Mouse (Mus musculus) MEL (cell line): ENCODE data around the gene Myzap. TPM values are rescaled to one million over a fixed set of nuclear protein-coding genes. Genes with fewer than 3 reads are reported as not detected.

Source experiments
- DNase-seq: peaks from one replicate; pipeline ENCODE4 v3.0.0; 2011; ENCODE audit warnings: low read depth, low spot score
- H3K27ac ChIP-seq: 2 replicates; pipeline ENCODE4 v1.5.1; 2012; ENCODE audit warnings: low read depth, mild to moderate bottlenecking, control low read depth, low read length, moderate library complexity; ENCODE audit not compliant: control insufficient read depth
- H3K27me3 ChIP-seq, 2 experiments: fragments of 150-350 bp in 1 of 2; sonication (generic) in 1 of 2; 2 replicates each; pipeline ENCODE4 v1.6.1; 2012; ENCODE audit warnings: low read length in 2 of 2, mild to moderate bottlenecking in 2 of 2, improper control_type of control experiment in 1 of 2, moderate library complexity in 1 of 2; ENCODE audit not compliant: insufficient read depth in 2 of 2, control insufficient read depth in 1 of 2
- H3K36me3 ChIP-seq, 2 experiments: 2 replicates each; pipeline ENCODE4 v1.6.1; 2012 to 2014; ENCODE audit warnings: low read length in 2 of 2, improper control_type of control experiment in 1 of 2, inconsistent platforms in 1 of 2, mild to moderate bottlenecking in 1 of 2; ENCODE audit not compliant: insufficient read depth in 2 of 2, control insufficient read depth in 1 of 2
- H3K4me1 ChIP-seq, 2 experiments: fragments of 150-350 bp in 1 of 2; sonication (generic) in 1 of 2; 2 replicates each; pipeline ENCODE4 v1.6.1; 2012; ENCODE audit warnings: low read length in 2 of 2, improper control_type of control experiment in 1 of 2, mild to moderate bottlenecking in 1 of 2; ENCODE audit not compliant: insufficient read depth in 2 of 2, control insufficient read depth in 1 of 2
- H3K4me3 ChIP-seq, 2 experiments: fragments of 150-350 bp in 1 of 2; sonication (generic) in 1 of 2; 2 replicates each; pipeline ENCODE4 v1.5.1; 2012; ENCODE audit warnings: low read depth in 2 of 2, low read length in 2 of 2, mild to moderate bottlenecking in 2 of 2, moderate library complexity in 2 of 2, control low read depth in 1 of 2, improper control_type of control experiment in 1 of 2; ENCODE audit not compliant: control insufficient read depth in 1 of 2, insufficient read depth in 1 of 2
- H3K79me2 ChIP-seq: 2 replicates; pipeline ENCODE4 v1.6.1; 2012; ENCODE audit warnings: mild to moderate bottlenecking, low read length, moderate library complexity; ENCODE audit not compliant: control insufficient read depth, poor library complexity, insufficient read depth
- H3K9ac ChIP-seq: 2 replicates; pipeline ENCODE4 v1.6.1; 2012; ENCODE audit warnings: low read depth, mild to moderate bottlenecking, control low read depth, low read length, moderate library complexity; ENCODE audit not compliant: control insufficient read depth, poor library complexity, severe bottlenecking
- H3K9me3 ChIP-seq: fragments of 150-350 bp; sonication (generic); replicated peaks from 2 replicates; pipeline ENCODE4 v1.6.1; 2012; ENCODE audit warnings: mild to moderate bottlenecking, low read length, improper control_type of control experiment, moderate library complexity; ENCODE audit not compliant: insufficient read depth
- BHLHE40 ChIP-seq: IDR thresholded peaks from 2 replicates; pipeline ENCODE4 v1.6.1; 2012; ENCODE audit warnings: low read depth, mild to moderate bottlenecking, inconsistent platforms, low read length, improper control_type of control experiment, borderline replicate concordance
- CHD1 ChIP-seq: IDR thresholded peaks from 2 replicates; pipeline ENCODE4 v1.6.1; 2012; ENCODE audit warnings: low read depth, mild to moderate bottlenecking, inconsistent platforms, low read length, improper control_type of control experiment
- ELF1 ChIP-seq: IDR thresholded peaks from 2 replicates; pipeline ENCODE4 v1.6.1; 2014; ENCODE audit warnings: low read depth, mild to moderate bottlenecking, inconsistent platforms, low read length, improper control_type of control experiment, moderate library complexity
- EP300 ChIP-seq, 2 experiments: IDR thresholded peaks; 2 replicates each; pipeline ENCODE4 v1.6.1; 2011; ENCODE audit warnings: improper control_type of control experiment in 2 of 2, low read length in 2 of 2, low read depth in 1 of 2, mild to moderate bottlenecking in 1 of 2
- ETS1 ChIP-seq: IDR thresholded peaks from 2 replicates; pipeline ENCODE4 v1.6.1; 2012; ENCODE audit warnings: low read depth, mild to moderate bottlenecking, inconsistent platforms, low read length, improper control_type of control experiment, moderate library complexity
- GABPA ChIP-seq: IDR thresholded peaks from 2 replicates; pipeline ENCODE4 v1.6.1; 2012; ENCODE audit warnings: low read depth, mild to moderate bottlenecking, inconsistent platforms, low read length, improper control_type of control experiment, moderate library complexity
- JUND ChIP-seq: IDR thresholded peaks from 2 replicates; pipeline ENCODE4 v1.6.1; 2011; ENCODE audit warnings: low read depth, mild to moderate bottlenecking, improper control_type of control experiment, low read length
- MAFK ChIP-seq: IDR thresholded peaks from 2 replicates; pipeline ENCODE4 v1.6.1; 2011; ENCODE audit warnings: low read depth, mild to moderate bottlenecking, low read length, improper control_type of control experiment, borderline replicate concordance
- MAX ChIP-seq: IDR thresholded peaks from 2 replicates; pipeline ENCODE4 v1.6.1; 2011; ENCODE audit warnings: low read length, improper control_type of control experiment
- MAZ ChIP-seq: IDR thresholded peaks from 2 replicates; pipeline ENCODE4 v1.6.1; 2012; ENCODE audit warnings: low read depth, mild to moderate bottlenecking, inconsistent platforms, low read length, improper control_type of control experiment
- MYB ChIP-seq: IDR thresholded peaks from 2 replicates; pipeline ENCODE4 v1.6.1; 2011; ENCODE audit warnings: mild to moderate bottlenecking, low read depth, low read length, improper control_type of control experiment
- NRF1 ChIP-seq: IDR thresholded peaks from 2 replicates; pipeline ENCODE4 v1.6.1; 2014; ENCODE audit warnings: low read depth, mild to moderate bottlenecking, inconsistent platforms, low read length, improper control_type of control experiment, moderate library complexity; ENCODE audit not compliant: poor library complexity, insufficient read depth, severe bottlenecking
- POLR2A ChIP-seq, 2 experiments: IDR thresholded peaks; 2 replicates each; pipeline ENCODE4 v1.6.1; 2011 to 2012; ENCODE audit warnings: low read length in 2 of 2, mild to moderate bottlenecking in 2 of 2, control low read depth in 1 of 2, improper control_type of control experiment in 1 of 2, low read depth in 1 of 2, moderate library complexity in 1 of 2; ENCODE audit not compliant: control insufficient read depth in 1 of 2, insufficient read depth in 1 of 2, poor library complexity in 1 of 2
- POLR2AphosphoS2 ChIP-seq: IDR thresholded peaks from 2 replicates; pipeline ENCODE4 v1.6.1; 2011; ENCODE audit warnings: low read length, improper control_type of control experiment
- SIN3A ChIP-seq: IDR thresholded peaks from 2 replicates; pipeline ENCODE4 v1.6.1; 2012; ENCODE audit warnings: low read length, improper control_type of control experiment, inconsistent platforms
- SMC3 ChIP-seq: IDR thresholded peaks from 2 replicates; pipeline ENCODE4 v1.6.1; 2011; ENCODE audit warnings: low read depth, low read length, improper control_type of control experiment
- TBP ChIP-seq: IDR thresholded peaks from 2 replicates; pipeline ENCODE4 v1.8.0; 2011; ENCODE audit warnings: low read depth, low read length, improper control_type of control experiment
- TCF12 ChIP-seq: IDR thresholded peaks from 2 replicates; pipeline ENCODE4 v1.6.1; 2014; ENCODE audit warnings: low read depth, mild to moderate bottlenecking, inconsistent platforms, low read length, improper control_type of control experiment, moderate library complexity
- UBTF ChIP-seq: IDR thresholded peaks from 2 replicates; pipeline ENCODE4 v1.6.1; 2012; ENCODE audit warnings: low read depth, mild to moderate bottlenecking, inconsistent platforms, low read length, improper control_type of control experiment, moderate library complexity, borderline replicate concordance; ENCODE audit not compliant: insufficient read depth
- USF1 ChIP-seq: IDR thresholded peaks from 2 replicates; pipeline ENCODE4 v1.6.1; 2014; ENCODE audit warnings: low read depth, mild to moderate bottlenecking, inconsistent platforms, low read length, improper control_type of control experiment, moderate library complexity
- ZKSCAN1 ChIP-seq: IDR thresholded peaks from 2 replicates; pipeline ENCODE4 v1.6.1; 2012; ENCODE audit warnings: low read depth, mild to moderate bottlenecking, inconsistent platforms, low read length, improper control_type of control experiment, moderate library complexity
- polyA plus RNA-seq, 2 experiments: library from polyadenylated mRNA; stranded (reverse) in 1 of 2; unstranded in 1 of 2; fragments of >175 nt in 1 of 2; fragments of >200 nt in 1 of 2; gene quantifications; 2 replicates each; pipeline versions ENCODE4 v1.2.1 to v1.2.4; 2012; ENCODE audit warnings: low replicate concordance in 2 of 2, low read depth in 1 of 2; ENCODE audit not compliant: insufficient read length in 2 of 2, insufficient read depth in 1 of 2, missing spikeins in 1 of 2
- total RNA-seq: library from RNA; depleted of rRNA; stranded (reverse); fragments of 300-350 nt; gene quantifications from 2 replicates; pipeline ENCODE4 v1.2.3, GENCODE M21; 2012

Gene Myzap
- total and polyA plus RNA-seq, 3 experiments: 0.06 TPM; not detected in 2

DNA sequence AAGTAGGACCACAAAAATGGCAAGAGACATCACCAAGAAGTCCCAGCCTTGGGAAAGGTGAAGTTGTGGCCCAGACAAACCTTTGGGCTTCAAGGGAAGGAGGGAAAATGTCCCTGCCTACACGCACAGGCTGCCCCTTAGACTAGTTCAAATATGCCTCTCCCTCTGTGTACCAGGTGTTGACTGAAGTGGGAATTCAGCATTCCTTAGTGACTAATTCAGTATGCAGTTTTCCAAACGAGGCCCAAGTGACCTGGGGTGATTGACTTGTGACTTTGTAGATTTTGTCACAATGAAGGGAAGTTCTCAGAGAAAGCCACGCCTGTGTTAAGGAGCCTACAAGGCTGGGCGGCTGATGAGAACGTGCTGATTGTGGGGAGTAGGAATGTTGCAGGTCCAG is 49.9 kb downstream of the Myzap start:
- no peak overlapping the region for H3K9ac ChIP-seq
- no peaks in the 10 kb centered on the region for H3K9me3 ChIP-seq
- no peaks in the 10 kb centered on the region for H3K36me3 ChIP-seq
- DNase-seq: no peak
- no peak for TF ChIP-seq SIN3A
- TF ChIP-seq MYB: no peak
- TF ChIP-seq ETS1: no peak
- TF ChIP-seq TCF12: no peak
- no peak for TF ChIP-seq UBTF
- no peak overlapping the region for H3K4me3 ChIP-seq
- H3K79me2 ChIP-seq: no peaks in the 10 kb centered on the region
- no peaks in the 10 kb centered on the region for H3K4me1 ChIP-seq
- peaks cover 15 to 19% of the 10 kb centered on the region in 2 experiments for H3K27me3 ChIP-seq
- no peak overlapping the region for H3K27ac ChIP-seq

DNA sequence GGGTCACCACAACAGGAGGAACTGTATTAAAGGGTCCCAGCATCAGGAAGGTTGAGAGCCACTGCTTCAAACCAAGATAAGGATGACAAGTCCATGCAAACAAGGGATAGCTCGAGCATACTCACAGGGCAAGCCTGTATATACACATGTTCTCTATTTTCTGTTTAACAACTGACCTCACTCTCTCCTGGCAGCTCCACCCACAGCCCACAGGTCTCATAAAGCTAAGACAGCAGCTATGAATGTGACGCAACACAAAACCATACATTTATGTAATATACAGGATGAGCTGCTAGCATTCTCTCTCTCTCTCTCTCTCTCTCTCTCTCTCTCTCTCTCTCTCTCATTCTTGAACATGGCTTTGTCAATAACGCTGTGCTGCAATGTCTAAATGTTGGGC is 51.4 kb downstream of the Myzap start:
- no peaks in the 10 kb centered on the region for H3K36me3 ChIP-seq
- no peak overlapping the region for H3K9ac ChIP-seq
- peaks cover 17 to 19% of the 10 kb centered on the region in 2 experiments for H3K27me3 ChIP-seq
- no peaks in the 10 kb centered on the region for H3K79me2 ChIP-seq
- TF ChIP-seq USF1 (no peak), SMC3 (no peak), CHD1 (no peak), BHLHE40 (no peak), MAX (no peak), MAZ (no peak), MYB (no peak), NRF1 (no peak), POLR2AphosphoS2 (no peak), TBP (no peak), UBTF (no peak), ZKSCAN1 (no peak), ELF1 (no peak), POLR2A (IDR thresholded peaks at IDR 0.05; ENCODE audit: control insufficient read depth in 1 of 2, insufficient read depth in 1 of 2, low read depth in 1 of 2, low read length in 2 of 2, poor library complexity in 1 of 2) (no peak), GABPA (no peak), MAFK (no peak), JUND (no peak), EP300 (IDR thresholded peaks at IDR 0.05; ENCODE audit: low read depth in 1 of 2, low read length in 2 of 2) (no peak)
- H3K4me1 ChIP-seq: no peaks in the 10 kb centered on the region
- no peak overlapping the region for H3K27ac ChIP-seq
- no peaks in the 10 kb centered on the region for H3K9me3 ChIP-seq
- no peak for DNase-seq
- no peak overlapping the region for H3K4me3 ChIP-seq
